Mouse (Mus musculus) telencephalon, adult 2 months (tissue): ENCODE results near the gene Hikeshi.
A peak's percentile ranks its signal among the peaks of the same experiment; 100 is the strongest.

Source experiments
- DNase-seq: peaks from one replicate; pipeline ENCODE4 v3.0.0-alpha.2; 2011; ENCODE audit warnings: low read depth, low spot score

The Hikeshi gene

GRCm38 (mm10) chr7:89940571-89941463, at the start of gene Hikeshi:
Gene Hikeshi (minus strand): TSS chr7:89941204.
- DNase-seq, result peak; percentile 98

DNA sequence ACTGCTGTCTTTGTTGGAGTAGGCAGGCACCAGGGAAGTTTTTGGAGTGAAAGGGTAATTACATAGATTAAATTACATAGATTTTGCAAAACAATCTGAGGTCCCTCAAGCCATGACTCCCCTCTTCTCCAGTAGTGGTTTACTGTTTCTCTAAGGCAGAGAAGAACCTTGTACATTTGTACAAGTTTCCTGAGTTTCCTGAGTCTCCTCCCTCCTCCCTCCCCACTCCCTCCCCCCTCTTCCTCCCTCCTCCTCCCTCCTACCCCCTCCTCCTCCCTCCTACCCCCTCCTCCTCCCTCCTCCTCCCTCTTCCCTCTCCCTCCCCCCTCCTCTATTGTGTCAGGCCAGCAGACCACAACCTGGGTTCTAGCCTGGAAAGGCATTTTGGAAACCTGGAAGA, 43.4 kb upstream of the Hikeshi start:
- DNase-seq, result no peak

- no peak for DNase-seq
These were observed 42.4 kb upstream of the Hikeshi start for GRCm38 (mm10) chr7:89983441-89983840.

- DNase-seq, result no peak
These were observed 40.6 kb upstream of the Hikeshi start for GRCm38 (mm10) chr7:89981557-89981956.

DNA sequence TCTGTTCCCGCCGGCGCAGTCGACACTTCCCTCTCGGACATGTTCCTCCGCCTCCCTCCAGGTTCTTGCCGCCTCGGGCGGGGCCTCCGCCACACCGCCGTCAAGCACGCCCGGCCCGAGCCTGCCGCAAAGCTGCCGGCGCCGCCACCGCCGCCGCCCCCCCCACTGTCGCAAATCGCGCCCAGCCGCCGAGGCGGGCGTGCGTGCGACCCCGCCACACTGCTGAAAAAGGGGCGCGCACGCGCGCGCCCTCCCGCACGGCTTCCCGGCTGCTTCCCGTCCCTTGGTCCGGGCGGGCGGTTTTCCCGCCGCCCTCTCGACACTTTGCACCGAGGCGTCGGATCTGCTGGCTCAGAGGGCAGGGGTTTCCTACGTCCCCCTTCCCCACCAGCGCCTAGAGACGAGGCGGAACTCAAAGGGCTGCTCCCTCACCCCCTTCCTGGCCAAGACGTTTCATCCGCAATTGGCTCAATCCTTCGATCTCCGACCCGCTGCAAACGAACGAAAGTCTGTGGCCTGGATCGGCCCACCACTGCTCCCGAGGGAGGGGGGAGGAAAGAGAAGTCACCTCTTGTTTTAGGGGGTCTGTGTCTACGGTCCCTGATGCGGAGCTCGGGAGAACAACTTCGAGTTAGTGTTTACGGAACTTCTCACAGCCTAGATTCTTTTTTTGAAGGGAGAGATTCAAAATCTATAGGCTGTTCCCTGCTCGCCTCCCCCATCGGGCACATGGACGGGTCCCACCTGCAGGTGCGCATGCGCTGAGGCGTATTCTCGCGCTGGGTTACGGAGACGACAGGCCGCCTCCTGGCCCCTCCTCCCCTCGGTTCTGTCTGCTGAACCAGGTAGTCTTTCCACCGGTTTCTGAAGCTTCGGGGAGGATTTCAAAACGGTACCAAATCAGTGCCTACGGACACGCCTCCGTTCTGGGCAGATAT, 39.8 kb upstream of the Hikeshi start, which contains the start of gene Eed:
Eed (minus strand) TSS at position 499 of the 938 bp plus-strand sequence.
- DNase-seq, result peak; percentile 92

DNA sequence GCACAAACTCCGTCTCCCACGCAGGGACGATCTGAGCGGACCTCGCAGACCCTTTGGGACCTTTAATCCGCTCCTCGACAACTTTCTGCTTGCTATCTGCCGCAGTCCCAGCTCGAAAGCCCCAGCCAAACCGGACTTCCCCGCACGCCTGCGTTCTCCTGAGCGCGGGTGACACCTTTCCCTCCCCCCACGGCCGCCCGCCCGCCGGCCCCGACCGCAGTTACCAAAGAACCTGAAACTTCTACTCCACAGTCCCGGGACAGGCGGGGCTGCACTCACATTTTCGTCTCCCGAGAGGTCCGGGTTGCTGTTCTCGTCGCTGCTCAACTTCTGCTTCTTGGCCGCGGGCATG, 39.1 kb upstream of the Hikeshi start:
- no peak for DNase-seq

DNA sequence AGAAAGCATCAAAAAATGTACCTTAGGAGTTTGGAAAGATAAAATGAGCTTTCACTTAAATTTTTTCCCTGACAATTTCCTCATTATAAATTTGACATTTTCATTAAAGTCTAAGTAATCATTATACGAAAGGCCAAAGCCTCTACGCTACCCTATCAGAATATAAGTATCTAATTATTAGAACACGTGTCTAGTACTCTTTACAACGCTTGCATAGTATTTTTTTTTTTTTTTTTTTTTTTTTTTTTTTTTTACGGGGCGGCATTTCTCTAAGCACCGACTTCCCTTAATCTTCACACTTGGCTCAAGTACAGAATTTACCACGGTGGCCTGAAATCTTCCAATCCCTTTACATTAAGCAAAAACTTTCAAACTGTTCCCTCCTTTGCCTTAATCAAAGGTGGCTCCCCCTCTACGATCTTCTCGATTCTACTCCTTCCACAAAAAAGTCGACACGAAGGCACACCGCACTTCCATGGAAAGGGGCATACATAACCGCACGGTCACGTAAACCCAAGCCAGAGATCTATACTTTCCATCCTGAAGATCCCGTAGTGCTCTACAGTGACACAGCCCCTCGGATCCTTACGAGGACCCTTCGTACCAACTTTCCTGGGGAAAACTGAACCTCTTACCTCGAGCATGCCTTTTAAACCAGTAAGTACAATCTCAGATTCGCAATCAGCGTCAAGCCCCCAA, 38.6 kb upstream of the Hikeshi start:
- no peak for DNase-seq

DNA sequence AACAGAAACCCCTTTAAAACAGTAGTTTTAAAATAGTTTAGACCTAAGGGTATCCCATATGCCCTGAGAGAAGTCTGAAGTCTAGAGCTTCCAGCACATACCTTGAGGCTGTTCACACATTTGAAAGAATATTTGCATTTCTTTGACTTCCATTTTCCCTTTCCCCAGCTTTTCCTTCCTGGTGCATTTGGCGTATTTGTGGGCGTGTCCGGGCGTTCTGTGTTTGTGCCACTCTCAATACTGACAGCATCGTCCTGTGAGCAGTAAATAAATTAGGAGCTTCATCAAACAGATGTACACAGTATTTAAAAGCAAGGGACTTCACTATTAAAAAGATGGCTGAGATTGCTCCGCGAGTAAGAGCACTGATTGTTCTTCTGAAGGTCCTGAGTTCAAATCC, 35.8 kb upstream of the Hikeshi start:
- no peak for DNase-seq

DNA sequence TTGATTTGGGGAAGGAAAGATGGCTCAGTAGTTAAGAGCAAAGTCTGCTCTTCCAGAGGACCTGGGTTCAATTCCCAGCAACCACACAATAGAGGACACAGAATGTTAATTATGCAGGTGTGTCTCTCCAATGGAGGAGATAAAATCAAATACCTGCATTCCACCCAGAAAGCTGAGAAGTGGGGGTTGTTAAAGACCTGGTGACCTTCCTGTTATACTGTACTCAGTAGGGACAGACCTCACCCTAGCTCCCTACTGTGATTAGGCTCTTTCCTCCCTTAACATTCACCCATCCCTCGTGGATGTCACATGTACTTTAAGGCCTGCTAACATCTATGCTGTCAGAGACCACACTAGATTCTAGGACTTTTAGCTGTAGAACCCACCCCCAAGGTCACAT, 34.6 kb upstream of the Hikeshi start:
- no peak for DNase-seq

DNA sequence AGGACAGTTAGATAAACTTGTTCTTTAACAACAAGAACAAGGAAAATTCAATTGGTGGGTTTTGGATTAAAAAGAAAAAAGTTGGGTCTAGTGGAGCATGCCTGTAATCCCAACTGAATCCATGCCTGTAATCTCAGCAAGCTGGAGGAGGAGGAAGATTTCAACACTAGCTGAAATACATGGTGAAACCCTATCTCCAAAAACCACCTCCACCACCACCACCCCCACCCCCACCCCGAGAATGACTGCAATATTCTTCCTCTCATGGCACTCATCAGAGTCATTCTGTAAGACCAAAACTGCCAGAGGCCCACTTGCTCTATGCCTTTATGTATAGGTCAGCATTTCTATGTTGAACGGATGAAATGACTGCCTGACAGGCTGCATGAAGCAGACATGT, 26.2 kb upstream of the Hikeshi start:
- DNase-seq, result no peak

DNA sequence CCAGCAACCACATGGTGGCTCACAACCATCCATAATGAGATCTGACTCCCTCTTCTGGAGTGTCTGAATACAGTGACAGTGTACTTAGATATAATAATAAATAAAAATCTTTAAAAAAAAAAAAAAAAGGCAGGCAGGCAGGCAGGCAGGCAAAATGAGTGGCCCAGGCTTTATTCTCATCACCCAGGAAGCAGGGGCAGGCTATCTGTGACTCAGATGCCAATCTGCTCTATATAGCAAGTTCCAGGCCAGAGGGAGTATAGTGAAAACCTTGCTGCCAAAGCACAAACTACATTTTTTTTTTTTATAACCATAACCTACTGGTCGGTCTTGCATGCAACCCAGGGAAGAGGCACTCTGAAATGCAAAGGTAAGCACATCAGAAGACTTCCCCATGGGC, 25.8 kb upstream of the Hikeshi start:
- DNase-seq, result no peak

DNA sequence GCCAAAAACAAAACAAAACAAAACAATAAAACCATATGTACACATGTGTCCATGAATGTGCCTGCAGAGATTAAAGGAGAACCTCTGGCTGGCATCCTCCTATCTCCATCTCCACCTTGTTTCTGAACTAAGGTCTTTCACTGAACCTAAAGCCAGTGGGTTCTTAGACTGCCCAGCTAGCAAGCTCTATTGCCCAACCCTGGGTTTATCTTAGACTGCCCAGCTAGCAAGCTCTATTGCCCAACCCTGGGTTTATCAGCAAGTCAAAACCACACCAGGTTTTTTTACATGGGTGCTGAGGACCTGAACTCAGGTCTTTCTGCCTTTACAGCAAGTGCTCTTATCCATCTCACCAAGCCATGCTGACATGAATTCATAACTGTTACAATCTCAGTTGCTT, 22.1 kb upstream of the Hikeshi start:
- DNase-seq, result no peak

DNA sequence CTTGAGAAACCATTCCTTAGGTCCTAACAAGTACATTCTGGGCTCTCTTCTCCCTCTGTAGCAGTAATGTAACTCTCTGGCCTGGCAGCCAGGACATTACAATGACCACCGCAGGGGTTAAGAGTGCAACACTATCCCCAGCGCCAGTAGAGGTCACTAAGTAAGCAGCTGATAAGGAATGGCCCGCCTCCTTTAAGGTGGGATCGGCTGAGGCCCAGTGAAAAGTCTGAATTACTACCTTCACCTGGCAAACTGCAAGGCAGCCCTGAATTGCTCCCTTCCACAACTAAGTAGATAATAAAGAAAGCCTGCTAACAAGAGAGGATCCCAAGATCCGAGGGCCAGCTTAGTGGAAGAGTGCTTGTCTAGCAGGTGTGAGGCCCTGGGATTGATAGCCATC, 16.3 kb upstream of the Hikeshi start:
- no peak for DNase-seq

DNA sequence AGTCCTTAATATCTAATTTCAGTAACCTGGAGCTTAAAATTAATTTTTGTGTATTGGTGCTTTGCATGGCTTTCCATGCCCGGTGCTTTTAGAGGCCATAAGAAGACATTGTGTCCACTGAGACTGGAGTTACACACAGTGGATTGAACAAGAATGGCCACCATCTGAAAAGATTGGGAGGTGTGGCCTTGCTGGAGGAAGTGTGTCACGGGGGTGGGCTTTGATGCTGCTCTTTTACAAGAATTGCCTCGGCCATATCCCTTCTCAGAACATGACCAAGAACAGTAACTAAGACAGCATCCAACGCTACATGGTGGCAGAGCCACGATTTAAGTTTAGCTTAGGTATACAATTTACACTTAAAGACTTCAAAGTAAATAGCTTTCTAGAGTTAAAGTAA, 13.3 kb upstream of the Hikeshi start:
- DNase-seq, result no peak

DNA sequence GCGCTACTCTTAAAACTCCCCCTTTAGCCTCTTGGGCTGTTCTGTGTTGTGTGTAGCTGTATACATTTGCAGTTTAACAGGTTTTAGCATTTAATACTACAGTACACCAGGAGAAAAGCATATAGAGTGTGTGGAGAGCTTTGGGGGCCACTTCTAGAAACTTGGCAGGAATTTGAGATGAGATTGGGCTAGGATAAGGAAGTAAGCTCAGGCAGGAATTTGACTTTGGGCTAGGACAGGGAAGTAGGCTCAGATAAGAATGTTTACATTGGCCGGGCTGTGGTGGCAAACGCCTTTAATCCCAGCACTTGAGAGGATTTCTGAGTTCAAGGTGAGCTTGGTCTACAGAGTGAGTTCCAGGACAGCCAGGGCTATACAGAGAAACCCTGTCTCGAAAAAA, 8.4 kb upstream of the Hikeshi start:
- DNase-seq, result no peak

GRCm38 (mm10) chr7:89948026-89948425, 7.0 kb upstream of the Hikeshi start:
- no peak for DNase-seq

DNA sequence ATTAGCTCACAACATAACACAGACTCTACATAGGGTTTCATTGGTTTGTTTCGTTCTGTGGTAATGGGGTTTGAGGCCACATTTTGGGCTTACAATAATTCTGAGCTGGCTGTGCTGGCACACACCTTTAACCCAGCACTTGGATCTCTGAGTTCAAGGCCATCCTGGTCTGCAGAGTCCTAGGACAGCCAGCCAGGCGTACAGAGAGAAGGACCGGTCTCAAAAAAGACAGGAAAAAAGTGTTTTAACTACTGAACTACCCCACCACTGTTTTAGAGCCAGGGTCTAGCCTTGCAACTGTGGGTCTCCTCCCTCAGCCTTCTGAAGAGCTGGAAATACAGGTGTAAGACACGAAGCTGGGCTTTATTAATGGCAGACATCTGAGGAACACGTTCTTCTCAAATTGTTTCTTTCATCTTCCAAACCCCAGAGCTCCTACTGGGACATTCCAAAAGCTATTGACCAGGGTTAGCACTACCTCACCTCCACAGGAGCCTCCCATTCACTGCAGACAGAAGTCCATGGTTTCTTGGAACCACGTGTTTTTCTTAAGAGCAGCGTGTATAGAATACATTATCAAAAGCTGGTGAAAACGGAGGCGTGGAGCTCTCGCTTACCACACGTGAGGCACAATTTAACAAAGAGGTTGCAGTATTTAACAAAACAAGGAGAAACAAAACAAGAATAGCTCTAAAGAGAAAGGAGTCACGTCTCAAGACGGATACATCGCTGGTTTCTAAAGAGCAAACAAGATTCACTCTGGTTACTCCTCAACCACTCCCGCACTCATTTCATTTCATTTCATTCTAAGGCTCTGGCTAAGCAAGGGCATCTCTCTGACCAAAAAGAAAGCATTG, 1.3 kb downstream of the Hikeshi start:
- DNase-seq, result no peak

GRCm38 (mm10) chr7:89923441-89924180, 17.4 kb downstream of the Hikeshi start:
- DNase-seq, result peak; percentile 59

GRCm38 (mm10) chr7:89917776-89918175, 23.2 kb downstream of the Hikeshi start:
- no peak for DNase-seq

DNA sequence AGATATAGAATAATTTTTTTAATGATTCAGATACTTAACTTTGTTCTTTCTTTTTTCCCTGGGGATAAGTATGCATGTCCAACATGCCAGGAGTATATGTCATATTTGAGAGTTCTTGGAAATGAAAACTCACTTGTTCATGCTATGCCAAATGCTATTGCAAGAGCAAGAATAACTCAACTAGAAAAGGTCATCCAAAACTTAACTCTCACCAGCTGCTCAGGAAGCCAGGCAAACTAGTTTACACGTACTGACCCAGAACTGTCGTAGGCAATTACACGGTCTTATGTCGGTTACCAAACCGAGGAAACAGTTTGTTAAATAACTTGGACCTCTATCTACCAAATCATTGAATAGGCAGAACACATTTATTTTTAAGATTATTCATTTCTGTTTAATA, 24.3 kb downstream of the Hikeshi start:
- DNase-seq, result no peak
